9 mouse cellular contexts compared by ENCODE assay signal in genomic region chr8:78237972-78238675, GRCm38 (mm10). TPM values are rescaled to one million over a fixed set of nuclear protein-coding genes. Genes with fewer than 3 reads are reported as not detected.
DNase-seq lines count a peak whose midpoint lies in the region; ATAC-seq and TF ChIP-seq lines count a peak whose summit lies in the region.
"Had no signal": no experiment of that assay in that cellular context is flagged by ENCODE, and none has a peak within 500 bp of the region (broad histone marks: within the 10 kb centered on the region; RNA-seq: fewer than 3 reads in every experiment).

No protein-coding gene starts in this region.

- no peak for DNase-seq in gastrocnemius, adult 2 months
- DNase-seq in gastrocnemius, adult 8-10 months (ENCODE audit: low spot score in 2 of 2) = no peak
- DNase-seq in liver, embryonic 14.5 days (ENCODE audit: low read depth in 3 of 3, low spot score in 3 of 3) = no peak
- DNase-seq in R1 (ENCODE audit: low read depth, low spot score) = peak; percentile 18
- DNase-seq in retina, embryonic 14.5 days (ENCODE audit: low spot score) = peak; percentile 70
- no peak for DNase-seq in thymus, adult 18-20 months
- DNase-seq in gastrocnemius, postnatal 36 days = no peak

- intact Hi-C loops in gastrocnemius, adult 2 months (cut with DNase I) = loop anchor here (1.0 to 5.0 kb wide), 3 partner anchors 414 to 662 kb away; no protein-coding TSS in a partner anchor
- intact Hi-C loops in gastrocnemius, postnatal 36 days (cut with DNase I) = loop anchor here (5.0 kb wide), 2 partner anchors 409 to 664 kb away; no protein-coding TSS in a partner anchor

- WGBS in liver, embryonic 14.5 days (ENCODE audit: insufficient replicate concordance) = 19% methylated on average over 6 of the region's 6 CpGs
- 30% methylated on average over 6 of the region's 6 CpGs for WGBS in liver, embryonic 12.5 days (ENCODE audit: insufficient replicate concordance)

- no peaks in the 10 kb centered on the region for H3K4me1 ChIP-seq in liver, embryonic 14.5 days (replicated peaks; ENCODE audit: control insufficient read depth in 2 of 2, insufficient read depth in 2 of 2, low read length in 1 of 2)
- no peaks in the 10 kb centered on the region for H3K4me1 ChIP-seq in liver, embryonic 12.5 days

- no peak overlapping the region for H3K4me2 ChIP-seq in liver, embryonic 14.5 days (ENCODE audit: low read depth)
- H3K4me2 ChIP-seq in liver, embryonic 12.5 days = no peak overlapping the region

- no peaks in the 10 kb centered on the region for H3K27me3 ChIP-seq in liver, embryonic 14.5 days (ENCODE audit: control insufficient read depth, insufficient read depth, low read length)
- no peaks in the 10 kb centered on the region for H3K27me3 ChIP-seq in liver, embryonic 12.5 days (replicated peaks)

- H3K4me3 ChIP-seq in gastrocnemius, adult 2 months = no peak overlapping the region
- no peak overlapping the region for H3K4me3 ChIP-seq in liver, embryonic 14.5 days (ENCODE audit: insufficient read depth in 1 of 2, low read depth in 2 of 2, low read length in 2 of 2)
- H3K4me3 ChIP-seq in liver, embryonic 12.5 days = no peak overlapping the region

- no peaks in the 10 kb centered on the region for H3K9me3 ChIP-seq in liver, embryonic 14.5 days (ENCODE audit: control insufficient read depth, low read length)
- no peaks in the 10 kb centered on the region for H3K9me3 ChIP-seq in liver, embryonic 12.5 days (replicated peaks)

- H3K36me3 ChIP-seq in liver, embryonic 14.5 days (replicated peaks; ENCODE audit: control insufficient read depth, insufficient read depth, low read depth) = no peaks in the 10 kb centered on the region
- H3K36me3 ChIP-seq in liver, embryonic 12.5 days = no peaks in the 10 kb centered on the region

- TF ChIP-seq CTCF in gastrocnemius, adult 2 months (IDR thresholded peaks at IDR 0.05) = peak; percentile 82
- peak; percentile 26; the same call in 1 of the 2 replicates for TF ChIP-seq CTCF in liver, embryonic 14.5 days (IDR thresholded peaks at IDR 0.05; ENCODE audit: low read depth)

- ATAC-seq in liver, embryonic 14.5 days (ENCODE audit: insufficient read depth) = no peak
- ATAC-seq in liver, embryonic 12.5 days = no peak; the same call in 1 of the 2 replicates
- ATAC-seq: midbrain, embryonic 16.5 days had no signal

- no peak overlapping the region for H3K27ac ChIP-seq in gastrocnemius, adult 2 months
- H3K27ac ChIP-seq in liver, embryonic 14.5 days = no peak overlapping the region
- H3K27ac ChIP-seq in liver, embryonic 12.5 days = no peak overlapping the region

- H3K9ac ChIP-seq in liver, embryonic 14.5 days (replicated peaks) = no peak overlapping the region
- H3K9ac ChIP-seq in liver, embryonic 12.5 days = no peak overlapping the region

- TF ChIP-seq EP300 in liver, embryonic 14.5 days (IDR thresholded peaks at IDR 0.05; ENCODE audit: low read depth) = peak; percentile 41

RNA-seq across cellular contexts. Expression of gene Ttc29, which starts 25.0 kb away (rescaled TPM):
- total RNA-seq in gastrocnemius, adult 2 months (2021) = not detected
- total RNA-seq in gastrocnemius, adult 8-10 months (2022) = not detected
- polyA plus RNA-seq in liver, embryonic 14.5 days (2012; rRNA removed) = not detected in 2 replicates
- not detected in 2 replicates for polyA plus RNA-seq in liver, embryonic 14.5 days (2014; fragmentation: Nextera tagmentation; extraction: Ambion mirVana)
- polyA plus RNA-seq in liver, embryonic 12.5 days (2016; fragmentation: Nextera tagmentation; extraction: Ambion mirVana) = not detected in 2 replicates
- total RNA-seq in gastrocnemius, postnatal 36 days (2021) = not detected

Comparison
In these comparisons a context has a peak if more than half of its experiments do, and no peak if none do; other contexts are left out.
1. DNase-seq: peak in R1 (single experiment) and retina, embryonic 14.5 days (single experiment); none in gastrocnemius, adult 2 months (single experiment), gastrocnemius, adult 8-10 months (0 of 2), liver, embryonic 14.5 days (0 of 3), thymus, adult 18-20 months (0 of 2) and gastrocnemius, postnatal 36 days (0 of 2).